Mouse (Mus musculus) lung, postnatal 25 days (tissue): ENCODE data around the gene Spint3.
"Not testable (repeated sequence)": the region's sequence is repeated elsewhere in the genome, so short reads cannot be mapped to it uniquely, and the experiment has no call there.

ENCODE experiments used
- DNase-seq: peaks from one replicate; pipeline ENCODE4 v3.0.0; 2022; ENCODE audit warnings: low spot score

The Spint3 gene

DNA sequence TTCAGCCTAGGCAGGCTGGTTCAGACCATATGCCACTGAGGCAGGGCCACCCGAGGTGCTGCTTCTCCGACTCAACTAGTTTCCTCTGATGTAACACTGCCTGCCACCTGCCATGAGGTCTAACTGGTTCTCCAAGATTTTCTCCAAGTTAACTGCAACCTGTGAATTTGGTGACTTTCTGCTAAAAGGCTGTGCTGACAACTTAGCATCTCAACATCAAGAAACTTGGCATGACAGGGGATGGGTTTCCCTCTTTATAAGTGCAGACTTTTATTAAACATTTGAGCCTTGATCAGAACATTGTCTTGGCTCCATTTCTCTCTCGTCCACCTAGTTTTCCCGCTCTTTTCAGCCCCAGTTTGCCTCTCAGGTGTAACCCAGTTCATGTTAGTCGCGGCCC is at the start of gene Spint3:
Gene Spint3 (minus strand): TSS at position 101 of the 400 bp plus-strand sequence.
- DNase-seq: not testable (repeated sequence)

DNA sequence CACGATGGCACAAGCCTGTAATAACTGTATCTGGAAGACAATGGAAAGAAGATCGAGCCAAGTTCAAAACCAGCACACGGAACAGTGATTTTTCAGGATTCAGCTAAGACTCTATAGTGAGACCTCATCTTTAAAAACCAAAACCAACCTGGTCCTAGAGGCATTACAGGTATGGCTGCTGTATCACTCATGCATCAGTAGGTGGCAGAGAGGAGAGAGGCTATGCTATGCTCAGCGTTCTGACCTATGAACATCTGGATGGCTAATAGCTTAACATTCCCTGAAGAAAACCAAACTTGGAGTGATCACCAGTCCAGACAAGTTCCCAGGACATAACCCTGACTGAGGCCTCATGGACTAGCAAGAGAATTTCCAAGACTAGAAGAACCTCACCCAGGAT is 48.5 kb upstream of the Spint3 start:
- no peak for DNase-seq

DNA sequence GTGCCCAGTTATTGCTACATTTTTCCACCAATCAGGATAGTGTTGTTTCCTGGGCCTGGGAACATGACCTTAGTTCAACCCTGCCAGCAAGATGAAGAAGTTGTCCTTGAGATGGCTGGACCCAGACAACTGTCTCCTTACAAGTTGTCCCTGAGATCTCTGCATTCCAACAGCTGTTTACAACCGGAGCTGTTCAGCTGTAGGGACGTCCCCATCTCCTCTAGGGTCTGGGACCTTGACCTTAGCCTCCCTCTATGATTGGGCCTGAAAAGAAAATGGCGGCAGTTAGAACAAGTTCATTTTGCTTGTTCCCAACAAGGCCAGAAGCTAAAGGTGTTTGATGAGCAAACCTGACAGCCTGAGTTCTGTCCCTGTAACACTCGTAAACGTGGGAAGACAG is 45.8 kb upstream of the Spint3 start:
- peak; percentile 28 for DNase-seq

DNA sequence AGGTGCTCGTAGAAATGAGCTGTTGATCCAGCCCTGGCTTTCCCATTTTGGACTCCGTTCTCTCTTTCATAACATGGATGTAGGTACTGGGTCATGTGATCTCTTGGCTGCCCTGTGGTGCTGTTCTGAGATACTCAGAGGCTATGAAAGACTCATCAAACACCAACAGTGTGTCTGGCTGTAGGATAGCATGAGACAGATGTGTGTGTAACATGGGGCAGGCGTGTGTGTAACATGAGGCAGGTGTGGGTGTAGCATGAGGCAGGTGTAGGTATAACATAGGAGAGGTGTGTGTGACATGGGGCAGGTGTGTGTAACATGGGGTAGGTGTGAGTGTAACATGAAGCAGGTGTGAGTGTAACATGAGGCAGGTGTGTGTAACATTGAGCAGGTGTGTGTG is 42.1 kb upstream of the Spint3 start:
- DNase-seq: no peak

DNA sequence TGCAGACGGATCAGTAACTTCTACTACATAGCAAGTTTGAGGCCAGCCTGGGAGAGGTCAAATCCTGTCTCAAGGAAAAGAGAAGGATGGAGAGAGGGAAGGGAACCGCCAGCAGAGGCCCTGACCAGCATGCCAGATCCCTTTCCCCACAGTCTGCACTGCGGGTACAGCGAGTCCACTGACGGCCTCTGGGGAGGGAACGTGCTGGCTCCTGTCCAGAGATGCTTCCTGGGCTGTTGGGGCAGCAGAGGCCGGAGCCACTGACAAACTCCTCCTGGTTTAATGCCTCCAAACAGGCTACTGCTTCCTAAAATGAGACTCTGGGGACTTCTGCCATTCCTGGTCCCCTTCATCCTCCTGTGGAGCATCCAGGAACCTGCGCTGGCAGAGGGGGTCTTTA is 40.2 kb upstream of the Spint3 start, which contains the start of the genes Wfdc6b and Wfdc8:
Gene Wfdc6b (plus strand): TSS at position 52 of the 400 bp plus-strand sequence.
Gene Wfdc8 (minus strand): TSS at position 156 of the 400 bp plus-strand sequence.
- DNase-seq: peak; percentile 68

DNA sequence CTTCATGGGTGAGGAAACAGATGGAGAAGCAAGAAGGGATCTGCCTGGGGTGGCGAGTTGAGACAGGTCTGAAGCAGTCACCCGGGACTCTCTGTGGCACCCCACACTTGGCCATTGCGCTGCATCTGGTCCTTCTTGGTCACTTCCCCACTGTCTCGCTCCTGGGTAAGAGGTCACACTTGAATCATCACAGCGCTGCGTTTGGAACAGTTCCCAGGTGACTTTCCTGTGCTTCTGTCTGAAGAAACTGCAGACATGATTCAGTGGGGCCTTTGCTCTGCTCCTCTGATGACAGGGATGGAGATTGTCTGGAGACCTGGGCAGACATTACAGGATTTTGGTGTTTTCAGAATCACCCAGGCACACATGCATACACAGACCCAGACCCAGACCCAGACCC is 35.5 kb upstream of the Spint3 start:
- no peak for DNase-seq

DNA sequence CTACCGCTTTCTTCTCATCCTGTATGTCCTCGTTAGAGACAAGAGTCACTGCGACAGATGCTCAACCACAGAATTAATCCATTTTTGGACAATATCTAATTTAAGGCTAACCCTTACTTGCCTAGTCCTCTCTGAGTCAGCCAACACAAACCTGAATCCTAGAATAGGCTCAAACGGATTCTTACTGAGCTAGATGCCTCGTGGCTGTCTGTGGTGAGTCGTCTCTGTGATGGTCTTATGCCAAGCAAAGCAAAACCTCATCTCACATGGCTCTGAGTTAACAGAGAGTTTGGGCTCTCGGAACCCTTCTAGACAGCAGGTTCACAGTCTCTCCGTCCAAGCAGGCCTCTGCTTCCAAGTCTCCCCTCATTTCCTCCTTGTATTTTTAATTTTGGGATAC is 31.2 kb upstream of the Spint3 start:
- no peak for DNase-seq

DNA sequence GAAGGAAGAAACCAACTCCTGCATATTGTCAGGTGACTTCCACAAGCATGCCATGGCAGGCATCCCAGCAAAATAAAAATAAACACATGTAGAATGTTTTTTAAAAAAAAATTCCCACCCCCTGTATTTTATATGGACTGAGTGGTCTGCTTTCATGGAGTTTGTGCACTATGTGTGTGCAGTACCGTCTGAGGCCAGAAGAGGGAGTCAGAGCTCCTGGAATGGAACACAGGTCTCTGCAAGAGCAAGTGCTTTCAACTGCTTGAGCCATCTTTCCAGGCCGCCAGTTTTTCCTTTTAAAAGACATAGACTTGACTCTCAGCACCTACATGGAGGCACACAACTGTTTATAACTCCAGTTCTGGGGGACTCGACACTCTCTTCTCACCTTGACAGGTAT is 30.2 kb upstream of the Spint3 start:
- no peak for DNase-seq

DNA sequence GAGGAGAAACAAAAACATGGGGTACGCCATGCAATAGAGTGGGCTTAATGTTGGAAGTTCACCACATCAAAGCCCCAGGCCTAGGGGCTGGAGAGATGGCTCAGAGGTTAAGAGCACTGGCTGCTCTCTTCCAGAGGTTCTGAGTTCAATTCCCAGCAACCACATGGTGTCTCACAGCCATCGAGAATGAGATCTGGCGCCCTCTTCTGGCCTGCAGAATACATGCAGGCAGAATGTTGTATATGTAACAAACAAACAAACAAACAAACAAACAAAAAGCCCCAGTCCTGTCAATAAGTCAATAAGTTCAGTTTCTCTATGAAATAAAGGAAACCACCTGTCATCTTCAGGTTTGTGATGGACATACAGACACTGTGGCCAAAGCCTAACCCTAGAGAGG is 26.9 kb upstream of the Spint3 start:
- DNase-seq: no peak

DNA sequence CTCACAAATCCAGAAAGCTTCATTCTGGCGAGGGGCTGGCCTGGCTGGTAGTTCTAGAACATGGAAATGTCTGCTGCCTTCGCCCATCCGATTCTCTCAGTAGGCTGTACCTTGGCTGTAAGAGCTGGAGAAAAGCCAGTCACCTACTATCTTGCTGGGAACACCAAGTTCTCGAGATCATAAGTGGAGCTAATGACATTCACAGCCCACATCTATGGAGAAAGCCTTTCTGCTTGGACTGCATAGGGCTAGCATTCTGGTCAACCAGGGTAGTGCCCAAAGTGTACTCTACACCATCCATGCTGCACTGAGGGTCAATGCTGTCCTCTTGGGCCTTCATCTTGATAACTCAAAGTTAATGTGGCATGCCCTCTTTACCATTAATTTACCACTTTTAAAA is 20.2 kb upstream of the Spint3 start, which contains the start of gene Eppin:
Gene Eppin (minus strand): TSS at position 101 of the 400 bp plus-strand sequence.
- no peak for DNase-seq

DNA sequence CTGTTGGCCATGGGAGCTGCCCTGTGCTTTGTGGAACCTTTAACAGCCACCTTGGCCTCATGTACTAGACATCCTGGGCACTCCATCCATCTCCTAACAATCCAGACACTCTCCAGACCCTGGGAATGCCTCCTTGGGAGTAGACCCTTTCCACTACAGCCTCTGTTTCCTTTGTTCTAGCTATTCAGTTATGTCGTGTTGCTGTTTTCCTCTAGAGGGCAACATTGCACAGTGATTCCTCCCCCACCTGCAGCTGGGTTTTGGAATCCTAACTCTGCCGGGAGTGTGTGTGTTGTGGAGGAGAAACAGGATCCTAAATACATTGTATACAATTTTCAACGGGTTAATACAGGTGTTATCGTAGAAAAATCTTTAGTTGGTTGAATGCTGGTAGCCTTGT is 18.8 kb upstream of the Spint3 start:
- DNase-seq: peak; percentile 22

DNA sequence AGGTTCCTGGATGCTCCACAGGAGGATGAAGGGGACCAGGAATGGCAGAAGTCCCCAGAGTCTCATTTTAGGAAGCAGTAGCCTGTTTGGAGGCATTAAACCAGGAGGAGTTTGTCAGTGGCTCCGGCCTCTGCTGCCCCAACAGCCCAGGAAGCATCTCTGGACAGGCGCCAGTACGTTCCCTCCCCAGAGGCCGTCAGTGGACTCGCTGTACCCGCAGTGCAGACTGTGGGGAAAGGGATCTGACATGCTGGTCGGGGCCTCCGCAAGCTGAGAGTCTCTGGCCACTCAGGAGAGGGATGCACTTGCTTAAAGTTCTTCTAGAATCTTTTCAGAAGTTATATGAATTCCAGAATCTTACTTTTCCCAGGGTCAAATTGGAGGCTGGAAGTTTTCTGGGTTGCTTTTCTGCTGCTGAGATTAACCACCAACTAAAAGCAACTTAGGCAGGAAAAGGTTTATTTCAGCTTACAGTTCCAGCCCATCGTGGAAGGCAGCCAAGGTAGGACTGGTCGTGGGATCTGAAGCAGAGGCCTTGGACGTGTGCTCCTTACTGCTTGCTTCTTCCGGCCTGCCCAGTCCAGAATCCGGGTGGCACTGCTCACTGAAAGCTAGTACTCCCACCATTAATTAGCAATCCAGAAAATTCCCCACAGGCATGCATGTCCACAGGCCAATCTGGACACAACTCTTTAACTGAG is 11.9 kb upstream of the Spint3 start, which contains the start of gene Wfdc6a:
Gene Wfdc6a (minus strand): TSS at position 423 of the 701 bp plus-strand sequence.
- DNase-seq: peak; percentile 35

DNA sequence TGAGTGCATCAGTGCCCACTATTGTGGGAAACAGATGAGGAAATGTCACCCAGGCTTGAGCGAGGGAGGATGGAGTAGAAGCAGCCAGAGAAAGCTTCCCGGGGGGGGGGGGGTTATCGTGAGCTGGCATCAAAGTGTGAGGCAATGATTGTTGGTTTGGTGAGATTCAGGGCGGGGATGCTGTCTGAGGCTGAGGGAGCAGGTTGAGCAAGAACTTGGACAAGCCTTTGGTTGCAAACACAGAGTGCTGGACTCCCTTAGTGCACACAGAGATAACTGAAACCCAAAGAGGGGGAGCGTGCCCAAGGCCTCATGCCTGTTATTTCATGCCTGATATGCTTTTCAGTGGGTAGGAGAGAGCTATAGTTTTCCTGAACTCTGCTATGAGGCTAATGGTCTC is 5.8 kb downstream of the Spint3 start:
- no peak for DNase-seq

DNA sequence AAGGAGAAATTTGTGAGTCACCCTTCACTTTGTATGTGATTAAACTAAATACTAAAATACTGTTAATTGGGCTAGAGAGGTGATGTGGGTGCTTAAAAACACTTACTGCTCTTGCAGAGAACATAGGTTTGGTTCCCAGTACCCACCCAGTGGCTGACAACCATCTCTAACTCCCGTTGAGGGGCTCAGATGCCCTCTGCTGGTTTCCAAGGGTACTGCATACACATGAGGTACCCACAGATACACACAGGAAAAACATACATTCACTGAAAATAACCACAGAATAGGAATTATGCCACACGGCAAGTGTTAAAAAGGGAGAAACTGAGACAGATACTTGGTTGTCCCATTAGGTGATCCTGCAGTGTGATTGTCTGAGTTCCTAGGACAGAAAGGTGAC is 6.3 kb downstream of the Spint3 start:
- DNase-seq: no peak

DNA sequence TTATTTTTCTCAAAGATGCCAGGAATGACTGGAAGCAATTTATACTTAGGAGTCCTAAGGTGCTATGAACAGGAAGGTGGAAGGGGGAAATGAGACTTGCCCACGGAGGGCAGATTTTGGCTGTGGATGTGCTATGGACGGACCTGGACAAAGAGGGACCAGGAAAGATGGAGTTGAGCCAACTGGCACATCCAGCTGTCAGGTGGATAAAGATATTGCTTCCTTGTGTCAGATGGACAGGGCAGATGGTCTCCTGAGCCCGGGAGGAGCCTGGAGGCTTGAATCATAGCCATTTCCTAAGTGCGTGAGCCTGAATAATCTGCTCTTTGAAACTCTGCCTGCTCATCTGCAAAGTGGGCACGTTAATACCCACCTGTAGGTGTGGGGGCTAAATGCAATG is 8.9 kb downstream of the Spint3 start:
- no peak for DNase-seq

DNA sequence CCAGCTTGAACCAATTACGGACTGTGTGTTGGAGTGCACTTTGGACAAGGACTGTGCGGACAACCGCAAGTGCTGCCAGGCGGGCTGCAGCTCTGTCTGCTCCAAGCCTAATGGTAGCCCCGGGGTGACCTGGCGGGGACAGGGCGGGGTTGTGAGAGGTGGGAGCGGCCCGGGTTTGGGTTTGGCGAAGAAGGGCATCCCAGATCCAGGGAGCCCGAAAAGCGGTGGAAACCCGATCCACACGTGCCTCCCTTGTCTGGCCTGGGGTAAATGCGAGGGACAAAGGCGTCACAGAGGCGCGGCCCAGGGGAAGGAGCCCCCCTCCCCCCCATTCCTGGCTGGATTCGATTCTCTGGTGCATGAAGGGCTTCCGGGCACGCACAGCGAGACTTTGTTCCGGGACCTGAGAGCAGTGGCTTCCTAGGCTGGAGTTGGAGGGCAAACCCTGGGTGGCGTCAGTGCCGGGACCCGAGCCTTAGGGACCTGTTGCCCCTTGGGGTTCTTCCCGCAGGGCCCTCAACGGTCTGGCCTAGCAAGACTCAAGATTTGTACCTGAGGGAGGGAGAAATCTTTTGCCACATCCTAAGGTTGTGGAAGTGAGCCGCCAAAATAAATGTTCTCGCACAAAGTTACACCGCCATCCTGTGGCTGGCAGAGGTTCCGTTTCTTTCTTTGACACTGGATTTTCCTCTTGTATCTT is 9.8 kb downstream of the Spint3 start:
- no peak for DNase-seq

DNA sequence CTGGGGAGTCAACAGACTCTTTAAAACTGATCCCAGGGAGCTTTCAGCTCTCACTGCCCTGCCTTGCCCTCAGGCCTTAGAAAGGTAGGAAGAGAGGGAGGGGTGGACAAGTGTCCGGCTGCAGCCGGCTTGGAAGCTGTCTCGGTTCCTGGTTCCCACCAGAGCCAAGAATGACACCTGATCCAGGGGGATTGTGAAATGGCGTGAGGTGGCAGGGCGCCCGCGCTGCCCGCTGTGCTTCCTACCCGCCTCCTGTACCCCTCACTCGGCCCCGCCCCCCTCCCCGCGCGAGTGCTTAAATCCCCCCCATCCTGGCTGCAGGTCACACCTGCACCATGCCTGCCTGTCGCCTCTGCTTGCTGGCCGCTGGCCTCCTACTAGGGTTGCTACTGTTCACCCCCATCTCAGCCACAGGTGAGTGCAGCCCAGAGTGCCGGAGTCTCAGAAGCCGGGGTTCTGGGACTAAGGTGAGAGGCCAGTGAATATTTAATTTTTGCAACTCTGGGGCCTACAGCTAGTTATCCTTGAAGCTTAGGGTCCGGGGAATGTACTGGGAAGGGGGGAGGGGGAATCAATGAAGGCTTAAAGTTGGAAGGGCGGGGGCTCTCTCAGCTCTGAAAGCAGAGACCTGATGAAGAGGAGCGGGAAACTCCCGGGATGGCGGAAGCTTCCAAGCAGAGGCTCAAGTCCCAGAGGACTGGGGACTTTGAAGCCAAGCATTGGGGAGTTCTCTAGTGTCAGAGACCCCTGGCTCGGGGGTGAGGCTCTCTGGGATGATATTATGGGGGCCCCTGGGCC is 10.7 kb downstream of the Spint3 start, which contains the start of gene Wfdc2:
Gene Wfdc2 (plus strand): TSS at position 23 of the 798 bp plus-strand sequence.
- DNase-seq: peak; percentile 87

DNA sequence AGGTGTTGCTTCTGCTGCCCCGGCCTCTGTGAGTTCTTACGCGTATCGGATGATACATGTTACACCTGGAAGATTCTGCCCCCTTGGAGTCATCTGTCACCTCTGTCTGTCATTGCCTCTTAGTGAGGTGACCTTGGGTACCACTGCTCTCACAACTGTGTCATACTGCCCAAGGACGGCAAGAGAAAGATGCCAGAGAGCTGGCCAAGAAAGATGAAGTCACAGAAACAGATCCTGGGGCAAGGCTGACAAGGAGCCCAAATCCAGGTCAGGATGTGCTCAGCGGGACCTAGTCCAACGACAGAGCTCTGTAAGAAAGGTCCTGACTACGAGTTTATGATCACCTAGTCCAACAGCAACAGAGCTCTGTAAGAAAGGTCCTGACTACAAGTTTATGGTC is 13.2 kb downstream of the Spint3 start:
- no peak for DNase-seq

DNA sequence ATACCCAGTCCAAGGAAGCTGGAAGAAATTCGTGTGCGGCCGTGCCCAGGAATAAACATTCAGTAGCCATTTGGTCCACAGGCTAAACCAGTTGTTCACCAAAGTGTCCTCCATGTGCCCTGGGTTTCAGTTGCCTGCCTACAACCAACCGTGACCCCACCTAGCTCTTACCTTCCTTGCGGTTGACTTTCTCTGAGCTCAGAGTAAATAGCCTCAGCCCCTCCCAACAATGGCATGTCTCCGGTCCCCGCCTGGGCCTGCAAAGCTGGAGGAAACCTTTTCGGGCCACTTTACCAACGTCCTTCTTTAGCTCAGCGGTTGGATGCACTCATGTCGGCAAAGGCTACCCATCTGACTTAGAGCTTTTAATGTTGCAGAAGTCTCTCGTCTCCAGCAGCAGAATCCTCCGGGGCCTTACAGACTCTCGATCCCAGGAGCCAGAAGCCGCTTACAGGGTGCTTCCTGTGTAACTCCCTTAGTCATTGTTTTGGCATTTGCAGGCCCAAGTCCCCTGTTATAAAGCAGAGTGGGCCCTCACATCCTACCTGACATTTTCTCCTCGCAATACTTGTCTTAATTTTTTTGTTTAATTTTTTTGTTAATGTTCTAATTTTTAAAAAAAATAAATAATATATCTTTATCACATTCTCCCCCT is 14.1 kb downstream of the Spint3 start:
- peak; percentile 69 for DNase-seq

DNA sequence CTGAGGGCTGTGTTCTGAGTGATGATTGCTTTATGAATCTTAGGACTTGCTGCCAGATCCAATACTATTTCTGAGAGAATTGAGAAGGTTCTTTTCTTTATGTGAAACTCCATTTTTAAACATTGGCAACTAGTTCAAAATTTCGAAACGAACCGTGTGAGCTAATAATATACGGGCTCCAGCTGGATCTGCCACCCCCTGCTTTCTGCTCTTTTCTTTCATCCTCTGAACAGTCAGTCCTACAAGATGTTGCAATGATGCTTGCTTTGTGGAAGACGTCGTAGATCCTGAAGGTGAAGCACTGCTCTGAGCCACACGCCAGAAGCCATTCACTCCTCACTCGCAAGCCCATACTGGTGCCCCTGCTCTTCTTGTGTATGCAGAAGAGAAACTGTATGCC is 14.8 kb downstream of the Spint3 start:
- DNase-seq: no peak

DNA sequence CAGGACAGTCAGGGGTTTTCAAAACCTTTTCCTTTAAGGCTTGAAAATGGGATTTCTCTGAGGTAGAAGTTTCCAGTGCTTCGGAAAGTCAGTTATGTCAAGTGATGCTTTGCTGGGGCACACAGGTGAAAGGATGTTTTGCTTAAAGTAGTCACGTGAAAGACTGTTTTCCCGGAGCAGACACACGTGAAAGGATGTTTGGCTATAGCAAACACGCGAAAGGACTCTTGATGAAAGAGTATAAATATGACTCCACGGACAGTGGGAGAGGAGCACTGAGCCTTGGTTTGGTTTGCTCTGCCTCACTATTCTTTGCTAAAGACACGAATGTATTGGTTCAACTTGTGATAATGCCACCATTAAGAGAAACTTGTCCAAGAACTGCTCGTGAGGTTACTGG is 21.8 kb downstream of the Spint3 start:
- DNase-seq: peak; percentile 43

DNA sequence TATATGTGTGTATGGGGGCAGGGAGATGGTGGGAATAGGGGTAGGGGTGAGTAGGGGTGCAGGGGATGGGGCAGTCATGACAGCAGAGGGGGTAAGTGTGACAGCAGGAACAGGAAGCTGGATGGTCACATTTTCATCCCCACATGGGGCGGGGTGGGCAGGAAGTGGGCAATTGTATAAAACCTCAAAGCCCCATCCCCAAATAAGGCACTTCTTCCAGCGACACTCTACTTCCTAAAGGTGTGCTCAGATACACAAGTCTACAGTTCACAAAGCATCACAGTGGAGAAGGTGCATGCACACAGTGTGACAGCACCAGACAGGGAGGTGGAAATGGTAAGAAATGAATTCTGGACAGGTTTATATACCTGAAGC is 22.4 kb downstream of the Spint3 start:
- no peak for DNase-seq
